Mouse (Mus musculus): ENCODE measurements around the gene Olfr523.
A peak's percentile ranks its signal among the peaks of the same experiment; 100 is the strongest.
"Not testable (repeated sequence)": the region's sequence is repeated elsewhere in the genome, so short reads cannot be mapped to it uniquely, and the experiment has no call there.

Gene Olfr523

GRCm38 (mm10) chr7:140172936-140173335 lies at the start of gene Olfr523:
Gene Olfr523 (plus strand): TSS chr7:140173217.
- peak; percentile 79 for DNase-seq (ENCODE audit: low read depth, low spot score)

- no peak for DNase-seq (ENCODE audit: low read depth, low spot score)
Measured at GRCm38 (mm10) chr7:140124382-140124781, 48.6 kb upstream of the Olfr523 start.

- DNase-seq (ENCODE audit: low read depth, low spot score), result peak; percentile 97
Measured at GRCm38 (mm10) chr7:140125278-140126021, 47.6 kb upstream of the Olfr523 start.

- DNase-seq (ENCODE audit: low read depth, low spot score), result no peak
Measured at GRCm38 (mm10) chr7:140126022-140126350, 47.0 kb upstream of the Olfr523 start.

GRCm38 (mm10) chr7:140126934-140127333 lies 46.1 kb upstream of the Olfr523 start:
- DNase-seq (ENCODE audit: low read depth, low spot score), result no peak

- no peak for DNase-seq (ENCODE audit: low read depth, low spot score)
Measured at GRCm38 (mm10) chr7:140127911-140128310, 45.1 kb upstream of the Olfr523 start.

GRCm38 (mm10) chr7:140132184-140132583 lies 40.8 kb upstream of the Olfr523 start:
- DNase-seq (ENCODE audit: low read depth, low spot score), result not testable (repeated sequence)

GRCm38 (mm10) chr7:140134033-140134432 lies 39.0 kb upstream of the Olfr523 start:
- not testable (repeated sequence) for DNase-seq (ENCODE audit: low read depth, low spot score)

- DNase-seq (ENCODE audit: low read depth, low spot score), result no peak
Measured at GRCm38 (mm10) chr7:140135106-140135770, 37.8 kb upstream of the Olfr523 start.

GRCm38 (mm10) chr7:140137135-140138020 lies 35.6 kb upstream of the Olfr523 start, which contains the start of gene Mtg1:
Gene Mtg1 (plus strand): TSS chr7:140137564.
- DNase-seq (ENCODE audit: low read depth, low spot score), result peak; percentile 97

- no peak for DNase-seq (ENCODE audit: low read depth, low spot score)
Measured at GRCm38 (mm10) chr7:140138021-140138310, 35.1 kb upstream of the Olfr523 start.

GRCm38 (mm10) chr7:140141350-140141749 lies 31.7 kb upstream of the Olfr523 start:
- peak; percentile 83 for DNase-seq (ENCODE audit: low read depth, low spot score)

- DNase-seq (ENCODE audit: low read depth, low spot score), result no peak
Measured at GRCm38 (mm10) chr7:140144550-140144949, 28.5 kb upstream of the Olfr523 start.

- DNase-seq (ENCODE audit: low read depth, low spot score), result peak; percentile 77
Measured at GRCm38 (mm10) chr7:140153383-140153782, 19.6 kb upstream of the Olfr523 start.

GRCm38 (mm10) chr7:140153829-140154217 lies 19.2 kb upstream of the Olfr523 start:
- no peak for DNase-seq (ENCODE audit: low read depth, low spot score)

GRCm38 (mm10) chr7:140154218-140154927 lies 18.6 kb upstream of the Olfr523 start, which contains the start of gene Sprn:
Gene Sprn (minus strand): TSS chr7:140154877.
- DNase-seq (ENCODE audit: low read depth, low spot score), result peak; percentile 94

GRCm38 (mm10) chr7:140160363-140160762 lies 12.7 kb upstream of the Olfr523 start:
- DNase-seq (ENCODE audit: low read depth, low spot score), result no peak

GRCm38 (mm10) chr7:140164664-140165063 lies 8.4 kb upstream of the Olfr523 start, which contains the start of gene Olfr522:
Gene Olfr522 (minus strand): TSS chr7:140164764.
- no peak for DNase-seq (ENCODE audit: low read depth, low spot score)

GRCm38 (mm10) chr7:140167950-140168349 lies 5.1 kb upstream of the Olfr523 start:
- DNase-seq (ENCODE audit: low read depth, low spot score), result peak; percentile 71

- no peak for DNase-seq (ENCODE audit: low read depth, low spot score)
Measured at GRCm38 (mm10) chr7:140169386-140169785, 3.6 kb upstream of the Olfr523 start.

- DNase-seq (ENCODE audit: low read depth, low spot score), result no peak
Measured at GRCm38 (mm10) chr7:140170863-140171262, 2.2 kb upstream of the Olfr523 start.

Measured in brain, adult 2 months (tissue).